Mouse (Mus musculus): Measurements from ENCODE around the gene Aldh3b1.
A peak's percentile ranks its signal among the peaks of the same experiment; 100 is the strongest.

Gene Aldh3b1

GRCm38 (mm10) chr19:3942986-3943735 is 13.6 kb upstream of the Aldh3b1 start:
- no peak for DNase-seq (ENCODE audit: low spot score)

DNA sequence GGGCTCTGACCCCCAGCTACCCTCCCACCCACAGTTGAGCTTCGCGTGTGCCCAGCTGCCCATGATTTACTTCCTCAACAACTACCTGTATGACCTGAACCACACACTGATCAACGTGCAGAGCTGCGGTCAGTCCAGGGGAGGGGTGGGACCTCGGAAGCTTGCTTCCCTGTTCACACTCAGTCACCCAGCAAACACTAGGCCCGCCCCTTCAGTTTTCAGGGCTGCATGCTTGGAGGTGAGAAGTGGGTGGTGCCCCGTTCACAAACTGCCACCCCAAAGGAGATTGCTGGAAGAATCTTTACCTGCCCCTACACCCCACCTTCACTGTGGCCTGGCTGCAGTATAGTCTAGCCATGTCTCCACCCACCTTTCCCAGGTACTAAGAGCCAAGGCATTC is 12.7 kb upstream of the Aldh3b1 start:
- no peak for DNase-seq (ENCODE audit: low spot score)

DNA sequence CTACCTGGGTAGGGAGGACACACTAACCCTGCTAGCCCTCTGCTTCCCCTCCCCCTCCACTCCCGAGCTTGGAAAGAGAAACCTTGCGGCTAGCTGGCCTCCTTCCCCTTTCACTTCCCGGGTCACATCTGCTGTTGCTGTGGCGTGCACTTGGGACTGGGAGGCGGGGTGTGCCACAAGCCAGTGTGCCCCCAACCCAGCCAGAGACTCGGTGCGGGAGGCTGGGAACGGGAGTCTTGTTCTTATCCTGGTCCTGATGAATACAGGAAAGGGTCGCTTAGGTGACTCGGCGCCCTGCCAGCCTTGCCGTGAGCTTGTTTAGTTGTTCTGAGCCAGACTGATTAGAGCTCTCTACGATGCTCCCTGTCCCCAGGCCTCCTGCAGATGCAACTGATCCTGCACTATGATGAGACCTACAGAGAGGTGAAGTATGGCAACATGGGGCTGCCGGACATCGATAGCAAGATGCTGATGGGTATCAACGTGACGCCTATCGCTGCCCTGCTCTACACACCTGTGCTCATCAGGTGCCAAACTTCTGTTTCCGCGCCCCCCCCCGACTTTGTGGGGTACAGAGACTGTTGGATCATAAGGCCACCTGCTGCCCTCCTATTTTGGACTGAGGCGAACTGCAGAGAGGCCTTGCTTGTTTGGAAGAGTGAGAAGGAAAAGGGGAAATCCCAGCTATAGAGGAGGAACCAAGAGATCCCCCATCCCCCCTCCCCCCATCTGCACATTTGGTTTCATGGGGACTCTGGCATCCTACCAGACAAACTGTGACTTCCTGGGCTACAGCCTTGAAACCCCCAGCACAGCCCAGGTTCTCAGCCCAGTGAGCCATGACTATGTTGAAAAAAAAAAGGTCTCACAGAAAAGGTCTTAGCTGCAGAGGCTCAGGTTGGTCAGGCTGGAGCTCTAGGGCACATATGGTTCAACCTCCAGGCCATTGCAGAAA is 6.6 kb upstream of the Aldh3b1 start:
- peak; percentile 46 for DNase-seq (ENCODE audit: low spot score)

DNA sequence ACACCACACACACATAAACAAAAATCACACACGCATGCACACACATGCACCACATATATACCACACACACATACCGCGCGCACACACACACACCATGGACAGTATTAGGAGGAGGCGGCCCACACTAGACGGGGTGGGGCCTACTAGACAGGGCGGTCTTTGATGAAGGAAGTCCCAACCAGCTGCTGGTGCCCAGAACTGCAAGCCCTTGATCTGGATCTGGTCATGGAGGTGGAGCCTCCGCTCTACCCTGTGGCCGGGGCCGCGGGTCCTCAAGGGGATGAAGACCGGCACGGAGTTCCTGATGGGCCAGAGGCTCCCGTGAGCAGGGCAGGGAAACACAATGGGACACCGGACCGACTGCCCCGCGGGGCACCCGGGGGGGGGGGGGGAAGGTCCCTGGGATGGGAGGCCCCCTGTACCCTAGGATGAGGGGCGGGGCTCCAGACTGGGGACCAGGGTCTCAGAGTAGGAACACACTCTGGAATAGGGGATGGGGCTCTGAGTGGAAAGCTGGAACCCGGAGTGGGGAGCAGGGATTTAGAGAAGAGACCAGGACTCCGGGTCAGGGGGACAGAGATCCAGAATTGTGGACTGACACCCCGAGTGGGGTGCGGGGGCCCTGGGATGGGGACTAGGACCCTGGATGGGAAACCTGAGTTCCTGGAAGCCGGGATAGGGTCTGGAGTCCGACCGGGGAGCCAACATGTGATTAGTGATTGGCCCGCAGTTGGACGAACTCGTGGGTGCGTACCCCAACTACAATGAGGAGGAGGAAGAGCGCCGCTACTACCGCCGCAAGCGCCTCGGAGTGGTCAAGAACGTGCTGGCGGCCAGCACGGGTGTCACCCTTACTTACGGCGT is 5.7 kb upstream of the Aldh3b1 start, which contains the start of gene Unc93b1:
Gene Unc93b1 (plus strand): TSS at position 155 of the 864 bp plus-strand sequence.
- peak; percentile 55 for DNase-seq (ENCODE audit: low spot score)

GRCm38 (mm10) chr19:3931716-3932115 is 2.1 kb upstream of the Aldh3b1 start:
- no peak for DNase-seq (ENCODE audit: low spot score)

DNA sequence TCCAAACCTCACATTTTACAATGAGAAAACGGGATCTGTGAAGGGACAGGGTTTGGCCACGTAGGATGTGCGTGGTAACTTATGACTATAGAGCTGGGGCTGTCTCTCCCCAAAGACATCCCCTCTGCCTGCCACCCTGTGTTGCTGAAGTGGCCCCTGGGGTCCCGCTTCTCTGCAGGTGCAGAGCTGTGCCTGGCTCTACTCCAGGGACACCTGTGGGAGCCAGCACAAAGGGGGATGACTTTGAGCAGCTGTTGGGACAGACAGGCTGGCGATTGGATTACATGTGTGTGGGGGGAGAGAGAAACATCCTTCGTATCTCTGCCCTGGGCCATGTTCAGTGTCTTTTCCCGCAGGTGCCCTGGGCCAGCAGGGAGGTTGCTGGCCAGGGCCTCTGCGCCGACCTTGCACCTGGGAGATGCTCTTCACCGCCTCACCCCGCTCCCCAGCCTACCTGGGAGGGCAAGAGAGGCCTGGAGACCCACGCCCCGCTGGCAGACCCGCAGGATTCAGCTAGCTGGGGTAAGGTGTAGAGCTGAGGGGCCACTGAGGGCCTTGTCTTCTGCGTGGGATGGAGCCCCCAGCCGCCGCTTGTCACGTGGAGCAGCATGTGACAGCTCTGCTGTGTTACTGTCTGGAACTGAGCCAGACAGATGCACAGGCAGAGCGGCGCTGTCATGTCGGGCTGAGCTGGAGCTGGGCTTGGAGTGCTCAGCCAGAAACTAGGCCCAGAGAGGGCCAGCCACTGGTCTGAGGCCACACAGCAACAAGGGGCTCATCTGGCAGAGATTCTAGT is 852 bp upstream of the Aldh3b1 start:
- DNase-seq (ENCODE audit: low spot score): no peak

DNA sequence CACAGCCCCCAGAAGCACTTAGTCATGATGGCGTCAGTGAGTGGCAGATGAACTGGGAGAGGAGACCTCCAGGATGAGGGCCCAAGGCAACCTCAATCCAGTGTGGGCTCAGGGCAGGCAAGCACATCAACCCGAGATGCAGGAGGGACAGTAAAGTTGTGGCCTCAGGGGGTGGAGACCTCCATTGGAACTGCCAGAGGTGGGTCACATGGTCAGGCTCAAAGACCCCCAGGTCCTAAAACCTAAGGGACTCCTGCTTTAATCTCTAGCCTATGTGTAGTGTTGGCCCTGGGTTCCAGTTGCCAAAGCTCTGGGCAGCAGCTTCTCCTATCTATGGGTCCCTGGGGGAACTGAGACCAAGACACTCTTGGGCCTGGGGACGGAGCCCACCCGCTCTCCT is 829 bp downstream of the Aldh3b1 start:
- no peak for DNase-seq (ENCODE audit: low spot score)

DNA sequence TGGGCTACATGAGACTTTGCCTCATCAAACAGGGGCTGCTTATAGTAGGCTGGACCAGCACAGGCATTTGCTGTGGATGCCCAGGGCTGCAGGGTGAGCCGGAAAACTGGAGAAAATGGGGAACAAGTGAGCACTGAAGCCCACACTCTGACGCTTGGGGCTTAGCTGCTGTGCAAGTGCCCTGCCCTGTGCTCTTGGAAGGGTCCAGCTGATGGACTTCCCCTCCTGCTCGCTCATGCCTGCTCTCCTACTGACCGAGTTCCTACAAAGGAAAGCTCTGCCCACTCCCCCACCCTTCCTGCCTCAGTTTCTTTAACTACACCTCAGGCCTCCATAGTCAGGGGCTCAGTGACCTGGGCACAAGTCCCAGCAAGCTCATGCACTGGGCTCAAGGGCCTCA is 1.6 kb downstream of the Aldh3b1 start:
- DNase-seq (ENCODE audit: low spot score): no peak

GRCm38 (mm10) chr19:3926685-3927084 is 2.9 kb downstream of the Aldh3b1 start:
- no peak for DNase-seq (ENCODE audit: low spot score)

DNA sequence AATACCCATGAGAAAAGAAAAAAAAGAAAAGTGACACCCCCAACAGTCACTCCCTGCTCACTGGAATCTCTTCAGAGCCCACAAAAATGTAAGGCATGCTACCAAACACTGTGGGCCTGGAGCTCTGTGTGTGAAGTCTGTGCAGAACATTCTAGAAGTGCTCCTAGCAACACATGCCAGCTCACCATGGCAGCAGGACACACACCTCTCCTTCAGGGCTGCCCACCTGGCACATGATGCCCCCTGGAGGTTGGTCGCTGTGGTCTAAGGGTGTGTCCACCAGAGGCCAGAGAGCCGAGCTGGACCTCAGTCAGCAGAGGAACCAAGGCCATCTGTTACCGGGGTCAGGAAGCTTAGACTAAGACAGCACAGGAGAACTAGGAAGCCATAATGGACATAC is 3.3 kb downstream of the Aldh3b1 start:
- no peak for DNase-seq (ENCODE audit: low spot score)

- DNase-seq (ENCODE audit: low spot score): no peak
These were observed 3.7 kb downstream of the Aldh3b1 start for GRCm38 (mm10) chr19:3925859-3926258.

GRCm38 (mm10) chr19:3924868-3925267 is 4.7 kb downstream of the Aldh3b1 start:
- DNase-seq (ENCODE audit: low spot score): no peak

DNA sequence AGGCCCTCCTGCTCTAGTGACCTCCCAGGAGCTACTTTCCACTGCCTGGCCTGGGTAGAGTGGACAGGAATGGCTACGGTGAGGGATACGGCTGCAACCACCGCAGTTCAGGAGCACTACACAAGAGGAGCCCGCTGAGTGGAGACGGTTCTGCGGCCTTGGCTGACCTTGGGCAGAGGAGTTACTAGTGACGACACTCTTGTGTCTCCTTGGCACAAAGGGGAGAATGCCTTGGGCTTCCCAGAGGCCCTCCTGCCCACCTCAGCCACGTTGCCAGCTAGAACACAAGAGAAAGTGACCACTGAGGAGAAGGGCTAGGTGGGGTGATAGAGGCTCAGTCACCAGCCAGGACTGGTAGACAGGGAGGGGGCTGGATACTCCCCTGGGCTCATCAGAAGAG is 5.4 kb downstream of the Aldh3b1 start:
- no peak for DNase-seq (ENCODE audit: low spot score)

DNA sequence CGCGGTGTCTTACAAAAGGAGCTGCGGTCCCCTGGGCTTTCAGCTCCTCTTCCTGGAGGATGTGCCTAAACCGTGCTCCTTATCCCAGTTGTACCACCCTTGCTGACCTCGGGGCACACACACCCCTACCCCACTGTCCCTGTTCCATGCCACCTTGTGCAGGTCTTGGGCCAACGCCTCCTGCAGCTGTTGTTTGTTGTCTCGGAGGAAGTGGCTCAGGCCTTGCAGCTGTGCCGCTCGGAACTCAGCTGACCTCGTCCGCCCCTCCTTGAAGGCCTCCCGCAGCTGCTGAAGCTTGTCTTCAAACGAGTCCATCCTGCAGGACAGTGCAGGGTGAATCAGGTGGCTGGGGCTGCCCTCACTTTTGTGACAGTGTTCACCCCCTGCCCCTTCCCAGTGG is 6.0 kb downstream of the Aldh3b1 start:
- DNase-seq (ENCODE audit: low spot score): no peak

DNA sequence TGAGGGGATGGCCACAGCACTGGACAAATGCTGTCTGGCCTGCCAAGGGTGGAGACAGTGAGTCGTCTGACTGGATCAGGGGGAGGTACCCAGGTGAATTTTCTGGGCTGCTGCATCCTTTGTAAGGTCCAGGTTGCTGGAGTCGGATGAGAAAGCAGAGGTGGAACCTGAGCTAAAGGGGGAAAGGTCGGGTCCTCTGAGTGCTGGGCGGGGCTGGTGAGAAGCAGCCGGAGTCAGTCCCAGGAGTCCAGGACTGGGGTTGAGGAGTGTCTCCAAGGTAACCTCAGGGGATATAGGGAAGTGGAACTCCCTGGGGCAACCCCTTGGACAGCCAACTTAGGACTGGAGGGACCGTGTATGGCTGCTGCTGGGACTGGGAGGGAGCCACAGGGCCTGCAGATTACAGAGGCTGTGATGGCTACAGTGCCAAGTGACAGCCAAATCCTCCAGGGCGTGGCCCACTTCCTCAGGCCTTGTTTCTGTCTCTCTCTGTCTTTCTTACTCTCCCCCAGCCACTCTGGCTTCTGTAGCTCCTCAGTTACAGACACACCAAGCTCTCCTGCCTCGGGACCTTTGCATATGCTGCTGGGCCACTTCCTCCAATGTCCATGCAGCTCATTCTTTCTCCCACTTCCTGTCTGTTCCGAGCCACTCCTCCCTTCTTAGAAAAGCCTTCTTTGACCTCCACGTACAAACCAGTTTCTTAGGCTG is 6.8 kb downstream of the Aldh3b1 start:
- no peak for DNase-seq (ENCODE audit: low spot score)

DNA sequence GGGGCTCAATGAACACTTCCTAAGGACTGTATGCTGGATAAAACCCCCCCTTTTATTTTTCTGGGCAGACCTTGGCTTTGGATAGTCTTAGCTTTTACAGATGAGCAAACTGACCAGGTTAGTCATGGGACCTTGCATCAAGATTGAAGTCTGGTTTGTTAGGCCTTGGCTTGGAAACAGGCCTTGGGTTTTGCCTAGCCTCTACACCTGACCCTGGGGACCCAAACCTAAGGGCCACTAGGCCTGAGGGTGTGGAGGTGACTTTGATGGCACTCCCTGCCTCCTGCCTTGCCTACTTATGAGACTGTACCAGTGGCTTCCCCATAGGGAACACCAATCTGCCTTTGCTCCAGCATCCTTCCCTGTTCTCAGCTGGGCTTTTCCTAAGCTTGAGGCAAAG is 9.7 kb downstream of the Aldh3b1 start:
- no peak for DNase-seq (ENCODE audit: low spot score)

DNA sequence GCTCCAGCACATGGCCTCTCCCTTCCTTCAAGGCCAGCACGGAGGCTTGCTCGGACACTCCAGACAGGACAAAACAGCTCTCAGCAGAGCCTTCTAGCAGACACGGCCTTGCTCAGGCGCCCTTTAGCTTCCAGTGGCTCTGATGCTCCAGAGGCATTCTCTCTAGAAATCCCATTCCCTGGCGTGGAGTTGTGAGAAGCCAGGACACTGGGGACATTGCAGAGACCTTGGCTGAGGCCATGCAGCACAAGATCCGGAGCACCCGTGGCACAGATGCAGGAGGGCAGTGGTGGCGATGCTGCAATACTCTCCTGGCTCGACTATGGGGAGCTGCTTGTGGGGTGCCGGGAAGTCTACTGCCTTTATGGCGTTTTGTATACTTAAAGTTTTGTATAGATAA is 12.9 kb downstream of the Aldh3b1 start:
- no peak for DNase-seq (ENCODE audit: low spot score)

- no peak for DNase-seq (ENCODE audit: low spot score)
These were observed 15.1 kb downstream of the Aldh3b1 start for GRCm38 (mm10) chr19:3914535-3914934.

DNA sequence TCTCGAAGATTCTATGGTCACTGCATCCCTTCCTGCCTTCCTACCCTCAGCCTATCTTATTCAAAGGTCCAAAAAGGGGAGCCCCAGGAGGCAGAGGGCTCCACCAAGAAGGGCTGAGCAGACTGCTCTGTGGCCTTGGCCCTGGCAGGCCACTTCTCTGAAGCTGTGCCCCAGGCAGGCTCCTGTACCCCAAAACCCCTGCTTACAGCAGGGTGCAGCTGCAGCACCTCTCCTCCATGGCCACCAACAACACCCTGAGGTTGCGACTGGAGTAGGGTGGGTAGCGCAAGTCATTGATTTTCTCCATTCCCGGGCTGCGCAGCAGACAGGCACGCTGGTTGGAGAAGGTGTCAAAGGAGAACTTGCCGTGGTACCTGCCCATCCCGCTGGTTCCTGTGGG is 15.9 kb downstream of the Aldh3b1 start:
- no peak for DNase-seq (ENCODE audit: low spot score)

GRCm38 (mm10) chr19:3912337-3913204 is 17.0 kb downstream of the Aldh3b1 start, which contains the start of gene Ndufs8:
Ndufs8 (minus strand) TSS chr19:3912774.
- peak; percentile 75 for DNase-seq (ENCODE audit: low spot score)
